Mouse (Mus musculus): ENCODE data around the gene Arl3.
"Not testable (repeated sequence)": the region's sequence is repeated elsewhere in the genome, so short reads cannot be mapped to it uniquely, and the experiment has no call there.

The Arl3 gene

DNA sequence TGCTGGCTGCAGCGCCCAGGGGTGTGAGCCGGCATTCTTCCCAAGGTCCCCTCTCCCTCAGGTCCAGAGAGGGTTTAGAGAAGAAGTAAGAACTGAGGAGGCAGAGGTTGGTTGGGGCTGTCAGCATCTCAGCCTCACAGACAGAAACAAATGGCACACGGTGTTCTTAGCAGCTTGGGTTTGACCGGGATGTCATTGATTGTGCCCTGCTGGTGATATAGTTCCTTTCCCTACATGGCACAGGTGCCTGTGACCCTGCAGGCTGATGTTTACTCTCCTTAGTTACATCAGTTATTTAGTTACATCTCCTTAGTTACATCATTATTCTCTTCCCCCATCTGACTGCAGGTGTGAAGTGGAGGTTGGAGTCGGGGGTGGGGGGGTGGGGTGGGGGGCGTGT is 18.6 kb upstream of the Arl3 start:
- no peak for DNase-seq (ENCODE audit: low spot score)

DNA sequence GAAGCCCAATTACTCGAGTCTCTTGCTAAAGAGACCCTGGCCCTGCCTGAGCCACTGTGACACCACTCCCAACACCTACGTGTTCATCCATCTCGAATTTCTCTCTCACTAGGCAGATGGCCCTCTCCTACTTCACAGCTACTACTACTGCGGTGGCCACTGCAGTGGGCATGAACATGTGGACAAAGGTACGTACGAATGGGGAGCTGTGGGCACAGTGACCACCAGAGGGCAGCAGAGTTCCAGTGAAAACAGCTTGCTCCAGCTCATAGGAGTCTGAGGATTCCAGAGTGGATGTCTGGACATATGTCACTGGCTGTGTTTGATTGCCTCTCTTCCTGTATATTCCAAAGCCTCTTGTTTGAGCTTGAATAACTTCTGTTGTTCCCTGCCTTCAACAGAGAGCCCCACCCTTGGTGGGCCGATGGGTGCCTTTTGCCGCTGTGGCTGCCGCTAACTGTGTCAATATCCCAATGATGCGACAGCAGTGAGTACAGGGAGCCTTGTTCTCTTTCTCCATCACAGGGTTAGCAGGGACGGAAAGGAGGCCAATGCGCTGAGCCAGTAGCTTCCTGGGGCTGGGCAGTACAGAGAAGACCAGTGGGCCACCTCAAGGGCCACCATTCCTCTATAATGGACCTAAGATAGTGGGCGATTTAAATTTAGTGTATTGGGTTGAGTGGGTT is 15.0 kb upstream of the Arl3 start:
- peak; percentile 67 for DNase-seq (ENCODE audit: low spot score)

DNA sequence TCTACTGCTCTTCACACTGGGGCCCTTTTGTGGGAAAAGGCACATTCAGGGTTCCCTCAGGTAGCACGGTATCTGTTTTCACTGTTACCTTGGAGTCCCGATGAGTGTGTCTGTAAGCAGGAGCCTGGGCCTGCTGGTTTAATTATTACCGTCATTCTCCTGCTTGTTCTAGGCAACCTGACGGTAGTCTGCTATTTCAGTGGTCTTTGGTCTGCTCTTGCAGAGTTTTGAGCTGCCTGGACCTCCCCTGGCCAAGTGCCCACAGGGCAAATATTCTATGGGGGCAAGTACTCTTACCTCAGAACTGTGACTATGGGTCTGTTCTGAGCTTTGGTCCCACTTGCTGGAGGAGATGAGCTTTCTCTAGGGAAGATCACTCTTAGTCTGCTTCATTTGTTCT is 2.2 kb upstream of the Arl3 start:
- DNase-seq (ENCODE audit: low spot score): no peak

- no peak for DNase-seq (ENCODE audit: low spot score)
Observed at GRCm38 (mm10) chr19:46573990-46574389, 992 bp upstream of the Arl3 start.

DNA sequence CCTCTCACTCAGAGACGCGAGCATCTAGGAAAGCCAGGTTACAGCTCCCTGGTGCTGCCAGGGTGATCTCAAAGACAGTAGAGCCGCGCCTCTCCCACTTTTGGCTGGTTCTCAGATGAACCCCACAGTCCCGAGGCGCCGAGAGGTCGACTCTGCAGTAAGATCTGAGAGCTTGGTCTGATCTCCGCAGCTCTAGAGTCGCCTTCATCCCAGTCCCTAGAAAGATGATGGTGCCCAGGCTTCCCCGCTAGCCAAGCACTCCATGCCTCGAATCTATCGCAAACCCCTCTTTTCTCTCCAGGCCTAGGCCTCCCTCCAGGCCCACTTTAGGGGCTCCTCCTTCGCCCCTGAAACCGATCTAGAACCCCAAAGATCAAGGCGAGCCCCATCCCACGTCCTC is 450 bp downstream of the Arl3 start:
- no peak for DNase-seq (ENCODE audit: low spot score)

DNA sequence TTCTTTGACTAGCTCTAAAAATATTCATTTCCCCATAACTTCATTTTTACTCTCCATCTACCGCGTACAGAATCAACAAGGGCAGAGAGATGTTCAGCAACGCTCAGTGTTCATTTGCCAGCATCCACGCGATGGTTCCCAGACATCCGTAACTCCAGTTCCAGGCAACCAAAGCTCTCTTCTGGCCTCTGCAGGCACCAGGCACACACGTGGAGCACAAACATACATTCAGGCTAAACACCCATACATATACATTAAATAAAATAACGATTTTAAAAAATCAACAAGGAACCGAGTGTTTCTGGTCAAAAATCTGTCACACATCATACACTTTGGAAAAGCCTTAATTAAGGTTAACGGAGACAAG is 1.1 kb downstream of the Arl3 start:
- DNase-seq (ENCODE audit: low spot score): no peak

DNA sequence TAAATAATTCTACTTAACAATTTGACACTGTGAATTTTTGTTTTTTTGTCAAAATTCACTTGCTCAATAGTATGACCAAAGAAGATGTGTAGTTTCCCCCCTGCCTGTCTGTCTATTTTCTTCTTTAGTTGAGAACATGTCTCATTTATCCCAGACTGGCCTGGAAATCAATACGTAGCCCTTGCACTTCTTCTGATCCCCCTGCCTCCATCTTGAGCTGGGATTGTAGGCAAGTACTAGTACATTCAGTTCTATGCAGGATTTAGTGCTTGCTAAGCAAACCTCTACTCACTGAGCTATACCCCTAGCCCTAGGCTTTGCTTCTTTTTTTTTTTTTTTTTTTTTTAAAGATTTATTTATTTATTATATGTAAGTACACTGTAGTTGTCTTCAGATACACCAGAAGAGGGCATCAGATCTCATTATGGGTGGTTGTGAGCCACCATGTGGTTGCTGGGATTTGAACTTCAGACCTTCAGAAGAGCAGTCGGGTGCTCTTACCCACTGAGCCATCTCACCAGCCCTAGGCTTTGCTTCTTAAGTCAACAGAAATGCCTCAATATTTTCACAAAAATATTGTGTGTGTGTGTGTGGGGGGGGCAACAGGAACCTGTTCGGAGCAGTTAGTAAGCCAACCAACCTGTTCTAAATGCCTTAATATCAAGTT is 1.7 kb downstream of the Arl3 start:
- not testable (repeated sequence) for DNase-seq (ENCODE audit: low spot score)

- DNase-seq (ENCODE audit: low spot score): no peak
Observed at GRCm38 (mm10) chr19:46564043-46564462, 8.9 kb downstream of the Arl3 start.

DNA sequence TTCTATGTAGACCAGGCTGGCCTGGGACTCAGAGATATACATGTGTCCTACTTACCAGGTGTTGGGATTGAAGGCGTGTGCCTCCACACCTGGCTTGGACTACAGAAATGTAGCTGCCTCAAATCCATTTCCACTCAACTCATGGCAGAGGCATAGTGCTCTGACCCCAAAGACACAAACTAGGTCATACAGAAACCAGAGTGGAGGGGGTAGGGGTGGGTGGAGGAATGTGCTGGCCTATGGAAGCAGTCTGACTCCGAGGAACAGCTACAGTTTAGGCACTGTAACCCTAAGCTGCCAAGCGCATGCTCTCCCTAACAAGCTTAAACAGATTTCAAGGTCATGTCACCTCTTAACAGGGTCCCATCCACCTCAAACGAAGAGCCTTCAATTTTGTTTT is 9.4 kb downstream of the Arl3 start:
- no peak for DNase-seq (ENCODE audit: low spot score)

GRCm38 (mm10) chr19:46562581-46563515 is 10.2 kb downstream of the Arl3 start:
- DNase-seq (ENCODE audit: low spot score): no peak

DNA sequence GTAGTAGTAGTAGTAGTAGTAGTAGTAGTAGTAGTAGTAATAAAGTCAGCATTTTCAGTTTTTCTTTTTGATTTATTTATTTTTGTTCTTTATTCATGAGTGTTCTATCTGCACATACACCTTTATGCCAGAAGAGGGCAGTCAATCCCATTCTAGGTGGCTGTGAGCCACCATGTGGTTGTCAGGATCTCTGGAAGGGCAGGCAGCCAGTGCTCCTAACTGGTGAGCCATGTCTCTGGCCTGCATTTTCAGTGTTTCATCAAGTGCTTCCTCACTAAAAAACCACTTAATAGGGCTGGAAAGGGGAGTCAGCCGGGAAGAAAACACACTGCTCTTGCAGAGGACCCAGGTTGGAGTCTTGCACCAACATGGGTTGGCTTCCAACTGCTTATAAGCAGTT is 10.9 kb downstream of the Arl3 start:
- peak; percentile 36 for DNase-seq (ENCODE audit: low spot score)

DNA sequence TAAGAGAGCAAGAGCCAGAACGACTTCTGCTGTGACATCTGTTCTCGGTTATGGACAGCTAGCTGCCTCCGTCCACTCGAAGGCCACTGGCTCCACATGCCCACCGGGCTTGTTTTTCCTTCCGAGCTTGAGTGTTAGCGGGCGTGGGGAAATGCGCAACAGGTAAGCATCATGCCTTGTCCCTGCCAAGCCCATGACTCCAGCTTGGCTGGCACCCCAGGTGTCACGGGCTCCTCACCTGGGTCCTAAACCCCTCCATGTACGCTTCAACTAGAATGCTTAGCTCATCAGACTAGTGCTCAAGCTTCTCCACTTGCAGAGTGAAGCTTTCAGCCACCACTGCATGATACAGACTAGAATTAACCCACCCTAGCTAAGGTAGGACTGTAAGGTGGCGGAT is 14.4 kb downstream of the Arl3 start:
- DNase-seq (ENCODE audit: low spot score): no peak

DNA sequence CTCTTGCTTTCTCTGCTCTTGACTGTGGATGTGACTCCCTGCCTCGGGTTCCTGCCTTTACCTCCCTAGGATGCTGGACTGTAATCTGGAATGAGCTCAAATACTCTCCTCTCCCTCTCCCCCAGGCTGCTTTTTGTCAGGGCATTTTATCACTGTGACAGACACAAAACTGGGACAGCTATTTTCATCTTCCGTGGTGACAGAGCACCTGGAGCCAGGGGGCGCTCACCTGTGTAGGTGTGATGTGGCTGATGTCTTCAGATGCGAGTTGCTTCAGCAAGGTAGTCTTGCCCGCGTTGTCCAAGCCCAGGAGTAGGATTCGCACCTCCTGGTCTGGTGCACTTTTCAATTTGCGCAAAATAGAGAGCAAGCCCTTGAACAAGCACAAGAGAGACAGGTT is 15.0 kb downstream of the Arl3 start:
- DNase-seq (ENCODE audit: low spot score): no peak

DNA sequence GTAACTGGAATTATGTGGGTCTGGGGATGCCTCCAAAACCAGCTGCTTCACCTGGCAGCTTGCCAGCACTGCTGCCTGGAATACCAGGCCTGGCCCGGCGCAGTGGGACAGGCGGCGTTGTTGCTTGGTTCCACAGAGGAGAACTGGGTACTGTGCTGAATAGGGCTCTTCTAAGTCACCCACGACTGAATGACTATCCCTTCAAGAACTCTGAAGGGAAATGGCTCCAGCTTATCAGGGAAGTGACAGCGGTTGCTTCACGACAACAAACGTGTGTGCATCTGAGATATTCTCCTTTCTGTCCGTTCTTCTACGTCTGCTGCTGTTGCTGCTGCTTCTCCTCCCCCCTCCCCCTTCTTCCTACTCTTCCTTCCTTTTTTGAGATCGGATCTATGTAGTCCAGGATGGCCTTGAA is 19.4 kb downstream of the Arl3 start:
- no peak for DNase-seq (ENCODE audit: low spot score)

- DNase-seq (ENCODE audit: low spot score): no peak
Observed at GRCm38 (mm10) chr19:46552496-46552895, 20.5 kb downstream of the Arl3 start.

GRCm38 (mm10) chr19:46550385-46550784 is 22.6 kb downstream of the Arl3 start:
- DNase-seq (ENCODE audit: low spot score): no peak

DNA sequence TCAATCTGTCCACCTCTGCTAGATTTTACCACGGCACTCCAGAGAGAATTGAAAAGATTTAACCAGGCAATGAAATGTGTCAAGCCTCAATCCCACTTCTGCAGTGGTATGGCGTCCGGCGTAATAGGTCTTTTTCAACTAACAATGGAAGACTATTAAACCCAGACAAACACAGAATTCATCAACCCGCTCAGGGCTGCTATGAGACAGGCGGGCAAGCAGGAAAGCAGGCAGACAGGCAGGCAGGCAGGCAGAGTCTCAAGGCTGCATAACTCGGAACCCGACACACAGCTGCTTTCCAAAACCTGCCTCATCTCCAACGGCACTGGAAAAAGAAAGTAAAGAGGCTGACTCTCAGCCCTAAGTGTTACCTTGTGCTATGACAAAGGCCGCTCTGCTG is 24.9 kb downstream of the Arl3 start:
- no peak for DNase-seq (ENCODE audit: low spot score)

DNA sequence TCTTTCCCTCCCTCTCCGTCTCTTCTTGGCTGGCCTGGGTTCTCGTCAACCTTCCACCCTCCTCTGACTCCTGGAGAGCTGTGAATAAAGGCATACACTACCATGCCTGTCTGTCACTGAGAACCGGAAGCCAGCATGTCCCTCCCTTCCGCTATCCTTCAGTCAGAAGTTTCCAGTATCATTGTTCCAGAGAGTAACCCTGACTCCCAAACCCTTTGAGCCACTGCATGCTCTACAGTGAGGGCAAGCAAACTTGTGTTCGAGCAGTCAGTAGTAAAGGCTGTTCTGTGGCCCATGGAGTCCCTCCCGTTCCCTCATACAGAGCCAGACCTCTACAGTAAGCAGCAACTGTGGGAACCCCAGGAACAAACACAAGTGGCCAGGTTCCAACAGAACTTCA is 25.4 kb downstream of the Arl3 start:
- no peak for DNase-seq (ENCODE audit: low spot score)

- no peak for DNase-seq (ENCODE audit: low spot score)
Observed at GRCm38 (mm10) chr19:46542750-46543149, 30.2 kb downstream of the Arl3 start.

GRCm38 (mm10) chr19:46538213-46538612 is 34.8 kb downstream of the Arl3 start:
- no peak for DNase-seq (ENCODE audit: low spot score)

- no peak for DNase-seq (ENCODE audit: low spot score)
Observed at GRCm38 (mm10) chr19:46537357-46537756, 35.6 kb downstream of the Arl3 start.

DNA sequence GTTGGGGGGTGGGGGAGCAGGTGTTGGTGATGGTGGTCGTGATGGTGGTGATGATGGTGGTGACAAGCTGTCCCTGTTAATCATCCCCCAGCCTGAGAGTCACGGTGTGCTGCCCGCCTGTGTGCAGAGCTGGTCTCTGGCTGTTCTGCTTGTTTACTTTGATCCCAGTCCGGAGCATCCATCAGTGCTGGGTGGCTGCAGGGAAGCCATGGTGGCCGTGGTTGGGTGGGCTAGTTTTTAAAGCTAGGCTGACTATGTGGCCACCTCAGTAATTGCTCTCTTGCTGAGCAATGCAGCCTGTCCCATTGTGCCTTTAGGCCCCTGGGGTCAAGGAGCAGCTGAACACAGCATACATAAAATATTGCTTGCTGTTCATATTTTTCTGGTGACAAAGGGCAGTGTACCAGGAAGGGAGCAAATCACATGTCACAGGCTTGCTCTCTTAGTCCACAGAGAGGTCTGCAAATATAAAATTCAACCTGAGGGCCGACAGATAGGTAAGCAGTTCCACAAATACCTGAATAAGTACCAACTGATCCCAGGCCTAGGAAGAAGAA is 38.4 kb downstream of the Arl3 start:
- no peak for DNase-seq (ENCODE audit: low spot score)

DNA sequence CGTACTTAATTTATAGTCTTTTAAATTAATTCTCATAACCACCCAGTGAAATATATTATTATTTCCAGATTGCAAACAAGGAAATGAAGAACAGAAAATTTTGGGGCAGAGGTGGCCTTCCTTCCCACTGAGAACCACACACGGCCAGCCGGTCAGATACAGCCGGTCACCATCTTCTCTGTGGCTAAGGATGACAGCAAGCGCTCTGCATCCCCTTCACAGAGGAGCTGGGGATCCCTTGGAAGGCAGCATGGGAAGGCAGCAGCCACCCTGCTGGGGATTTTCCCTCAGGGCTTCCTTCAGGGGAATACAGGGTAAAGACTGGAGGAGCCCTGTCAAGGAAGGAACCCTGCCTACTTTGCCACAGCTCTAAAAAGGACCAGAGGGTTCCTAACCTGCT is 39.5 kb downstream of the Arl3 start:
- DNase-seq (ENCODE audit: low spot score): no peak

Data from layer of hippocampus, adult 9-10 months (tissue).